Mouse (Mus musculus): ENCODE measurements at regions not wholly inside any gene's neighbourhood (a gene's known extent, or its start where the extent isn't known, plus 50 kb on each side); places are given as distances from the start of the nearest gene placed in this dataset.
"Not testable (repeated sequence)": the region's sequence is repeated elsewhere in the genome, so short reads cannot be mapped to it uniquely, and the experiment has no call there.

DNA sequence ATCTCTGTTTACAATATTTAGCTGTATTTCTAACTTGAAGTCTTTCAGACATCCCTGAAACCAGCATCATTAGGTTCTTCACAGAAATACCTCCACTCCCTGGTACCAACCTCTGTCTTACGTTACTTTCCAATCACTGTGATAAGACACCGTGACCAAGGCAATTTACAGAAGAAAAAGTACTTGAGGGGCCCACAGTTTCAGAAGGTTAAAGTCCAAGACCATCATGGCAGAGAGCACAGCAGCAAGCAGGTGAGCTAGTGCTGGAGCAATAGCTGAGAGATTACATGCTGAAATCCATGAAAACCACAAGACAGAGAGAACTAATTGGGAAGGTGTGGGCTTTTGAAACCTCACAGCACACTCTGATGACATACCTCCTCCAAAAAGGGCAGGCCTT is 84.9 kb upstream of the Tgm3 start:
- no peak overlapping the region for H3K9ac ChIP-seq (ENCODE audit: low read length)
- 88% methylated on average over 2 of the region's 2 CpGs for WGBS
- no peak overlapping the region for H3K4me2 ChIP-seq

DNA sequence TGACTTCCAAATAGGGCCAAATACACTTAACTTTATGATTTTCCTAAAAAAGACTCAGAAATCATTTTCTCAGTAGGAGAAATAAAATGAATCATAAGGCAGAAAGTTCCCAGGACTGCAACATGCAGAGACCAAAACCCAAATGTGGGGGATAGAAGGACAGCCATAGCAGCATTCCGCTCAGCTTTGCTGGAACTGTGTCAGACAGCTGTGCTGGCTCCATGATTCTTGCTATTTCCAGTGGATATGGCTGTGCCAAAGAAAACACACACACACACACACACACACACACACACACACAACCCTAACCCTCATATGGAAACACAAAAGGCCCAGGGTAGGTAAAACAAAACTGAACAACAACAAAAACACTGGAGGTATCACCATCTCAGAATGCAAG is 78.6 kb upstream of the Tgm3 start:
- no peaks in the 10 kb centered on the region for H3K4me1 ChIP-seq (ENCODE audit: control insufficient read depth, insufficient read depth, low read length)
- ATAC-seq (ENCODE audit: low FRiP score), result no peak
- H3K27me3 ChIP-seq (ENCODE audit: control insufficient read depth, insufficient read depth, low read length), result no peaks in the 10 kb centered on the region
- WGBS, result 95% methylated on average over 1 of the region's 1 CpGs
- DNase-seq (ENCODE audit: low spot score, missing footprints), result no peak
- no peak overlapping the region for H3K4me2 ChIP-seq
- H3K9me3 ChIP-seq (ENCODE audit: control insufficient read depth, low read length), result no peaks in the 10 kb centered on the region
- H3K27ac ChIP-seq (ENCODE audit: low read depth, low read length), result no peak overlapping the region
- no peak overlapping the region for H3K9ac ChIP-seq (ENCODE audit: low read length)
- H3K36me3 ChIP-seq (ENCODE audit: control insufficient read depth, insufficient read depth, low read length), result no peaks in the 10 kb centered on the region
- no peak overlapping the region for H3K4me3 ChIP-seq (ENCODE audit: low read depth, low read length)

More for the DNA sequence above, 84.9 kb upstream of the Tgm3 start:
- no peak overlapping the region for H3K27ac ChIP-seq (ENCODE audit: low read depth, low read length)
- no peak overlapping the region for H3K4me3 ChIP-seq (ENCODE audit: low read depth, low read length)
- no peaks in the 10 kb centered on the region for H3K36me3 ChIP-seq (ENCODE audit: control insufficient read depth, insufficient read depth, low read length)
- no peak for DNase-seq (ENCODE audit: low spot score, missing footprints)
- no peaks in the 10 kb centered on the region for H3K9me3 ChIP-seq (ENCODE audit: control insufficient read depth, low read length)
- no peaks in the 10 kb centered on the region for H3K4me1 ChIP-seq (ENCODE audit: control insufficient read depth, insufficient read depth, low read length)
- no peak for ATAC-seq (ENCODE audit: low FRiP score)
- no peaks in the 10 kb centered on the region for H3K27me3 ChIP-seq (ENCODE audit: control insufficient read depth, insufficient read depth, low read length)

DNA sequence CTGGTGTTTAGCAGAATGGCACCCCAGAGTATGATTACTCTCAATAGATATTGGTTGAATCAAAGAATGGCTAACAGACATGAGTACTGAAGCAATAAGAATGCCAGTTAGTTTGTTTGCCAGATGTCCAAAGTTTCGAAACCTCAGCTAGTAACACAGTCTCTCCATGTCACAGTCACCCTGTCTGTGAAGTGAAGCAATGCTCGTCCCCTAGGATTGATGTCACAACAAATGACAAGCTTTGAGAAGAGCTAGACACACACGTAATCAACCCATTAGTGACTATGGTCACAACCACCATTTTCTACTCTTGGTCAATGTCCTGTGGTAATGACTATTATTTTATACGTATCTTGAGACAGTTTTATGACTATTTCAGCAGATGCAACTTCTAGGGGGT is 69.3 kb upstream of the Tgm3 start:
- H3K27ac ChIP-seq (ENCODE audit: low read depth, low read length), result no peak overlapping the region
- no peak overlapping the region for H3K4me3 ChIP-seq (ENCODE audit: low read depth, low read length)
- H3K9ac ChIP-seq (ENCODE audit: low read length), result no peak overlapping the region
- peaks cover 1% of the 10 kb centered on the region; the same call in 1 of the 2 replicates for H3K4me1 ChIP-seq (ENCODE audit: control insufficient read depth, insufficient read depth, low read length)
- H3K36me3 ChIP-seq (ENCODE audit: control insufficient read depth, insufficient read depth, low read length), result no peaks in the 10 kb centered on the region
- 89% methylated on average over 4 of the region's 4 CpGs for WGBS
- no peaks in the 10 kb centered on the region for H3K27me3 ChIP-seq (ENCODE audit: control insufficient read depth, insufficient read depth, low read length)
- no peak overlapping the region for H3K4me2 ChIP-seq
- DNase-seq (ENCODE audit: low spot score, missing footprints) (no peak), ATAC-seq (ENCODE audit: low FRiP score) (no peak)
- H3K9me3 ChIP-seq (ENCODE audit: control insufficient read depth, low read length), result no peaks in the 10 kb centered on the region

DNA sequence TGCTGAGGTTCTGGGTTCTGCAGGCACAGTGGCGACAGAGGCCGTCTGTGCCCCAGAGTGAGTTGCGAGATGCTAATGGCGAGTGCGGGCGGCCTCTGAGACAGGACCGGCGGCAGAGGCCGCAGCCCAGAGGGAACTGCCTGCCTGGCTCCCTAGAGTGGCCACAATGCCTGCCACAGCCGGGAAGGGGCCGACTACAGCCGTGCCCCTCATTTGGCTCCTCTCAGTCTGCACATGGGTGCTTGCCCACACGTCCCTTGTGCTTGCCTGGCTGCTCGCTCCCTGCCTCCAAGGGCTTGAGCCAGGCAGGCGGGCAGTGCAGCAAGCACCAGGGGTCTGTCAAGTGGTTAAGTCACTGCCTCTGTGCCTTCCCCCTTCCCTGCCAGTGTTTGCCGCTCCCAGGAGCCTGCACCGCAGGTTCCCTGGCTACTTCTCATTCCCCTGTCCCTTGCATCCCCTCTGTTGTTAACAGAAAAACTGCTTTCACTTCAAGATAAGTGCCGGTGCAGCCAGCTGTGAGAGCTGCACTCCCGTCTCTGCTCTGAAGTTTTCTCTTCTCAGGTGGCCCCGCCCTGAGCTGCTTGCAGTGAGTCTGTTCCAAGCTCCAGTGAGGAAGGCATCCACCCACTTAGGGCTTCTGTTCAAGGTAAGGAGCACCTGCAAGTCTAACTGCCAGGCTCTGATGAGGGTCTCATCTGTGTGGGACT is 64.1 kb upstream of the Tgm3 start:
- Histone ChIP-seq H3K27me3 (ENCODE audit: control insufficient read depth, insufficient read depth, low read length) (no peaks in the 10 kb centered on the region), H3K36me3 (ENCODE audit: control insufficient read depth, insufficient read depth, low read length) (no peaks in the 10 kb centered on the region), H3K4me2 (peak overlapping the region; percentile 39), H3K9me3 (ENCODE audit: control insufficient read depth, low read length) (no peaks in the 10 kb centered on the region), H3K9ac (ENCODE audit: low read length) (peak overlapping the region; percentile 47), H3K4me3 (ENCODE audit: low read depth, low read length) (peak overlapping the region; percentile 18; the same call in 1 of the 2 replicates), H3K4me1 (ENCODE audit: control insufficient read depth, insufficient read depth, low read length) (peaks cover 3% of the 10 kb centered on the region; the same call in 1 of the 2 replicates), H3K27ac (ENCODE audit: low read depth, low read length) (no peak overlapping the region)
- DNase-seq (ENCODE audit: low spot score, missing footprints), result peak; percentile 89
- ATAC-seq (ENCODE audit: low FRiP score), result no peak
- WGBS, result 33% methylated on average over 20 of the region's 20 CpGs

DNA sequence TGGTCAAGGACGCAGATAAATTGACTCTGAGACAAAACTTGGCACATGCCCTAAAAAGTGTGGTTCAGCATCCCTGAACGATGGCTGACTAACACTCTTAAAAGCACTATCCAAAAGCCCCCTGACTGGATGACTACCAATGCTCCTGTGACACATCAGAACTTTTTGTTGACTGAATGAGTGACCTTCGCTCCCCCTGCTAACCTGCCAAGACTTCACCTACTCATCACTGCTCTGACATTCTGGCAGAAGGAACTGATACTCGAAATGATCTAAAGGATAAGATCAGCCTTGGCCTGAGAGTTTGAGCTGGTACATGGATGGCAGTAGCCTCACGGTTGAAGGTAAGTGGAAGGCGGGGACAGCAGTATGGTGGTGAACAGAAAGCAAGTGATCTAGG is 62.4 kb upstream of the Tgm3 start:
- not testable (repeated sequence) for ATAC-seq (ENCODE audit: low FRiP score)

DNA sequence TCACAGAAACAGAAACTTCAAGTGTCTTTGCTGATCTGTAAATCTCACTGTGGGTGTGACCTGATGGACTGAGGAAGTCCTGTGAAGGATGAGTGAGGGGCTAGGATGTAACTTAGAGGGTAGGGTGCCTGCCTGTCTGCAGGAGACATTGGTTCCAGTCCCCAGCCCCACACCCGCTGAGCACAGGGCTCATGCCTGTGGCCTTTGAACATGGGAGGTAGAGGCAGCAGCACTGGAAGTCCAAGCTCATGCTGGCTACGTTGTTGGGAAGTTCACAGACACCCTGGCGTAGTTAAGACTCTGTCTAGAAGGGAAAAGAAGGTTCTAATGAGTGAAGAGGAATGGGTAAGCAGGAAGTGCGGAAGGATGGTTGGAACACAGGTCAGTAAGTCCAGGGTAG is 59.7 kb upstream of the Tgm3 start:
- Histone ChIP-seq H3K4me1 (ENCODE audit: control insufficient read depth, insufficient read depth, low read length) (peaks cover 3% of the 10 kb centered on the region; the same call in 1 of the 2 replicates), H3K4me2 (no peak overlapping the region), H3K4me3 (ENCODE audit: low read depth, low read length) (no peak overlapping the region), H3K36me3 (ENCODE audit: control insufficient read depth, insufficient read depth, low read length) (no peaks in the 10 kb centered on the region), H3K27ac (ENCODE audit: low read depth, low read length) (no peak overlapping the region), H3K9ac (ENCODE audit: low read length) (no peak overlapping the region), H3K27me3 (ENCODE audit: control insufficient read depth, insufficient read depth, low read length) (no peaks in the 10 kb centered on the region), H3K9me3 (ENCODE audit: control insufficient read depth, low read length) (no peaks in the 10 kb centered on the region)
- WGBS, result 89% methylated on average over 4 of the region's 4 CpGs
- DNase-seq (ENCODE audit: low spot score, missing footprints) (no peak), ATAC-seq (ENCODE audit: low FRiP score) (no peak)

More for the DNA sequence above, 62.4 kb upstream of the Tgm3 start:
- H3K9me3 ChIP-seq (ENCODE audit: control insufficient read depth, low read length); DNase-seq (ENCODE audit: low spot score, missing footprints); H3K4me3 ChIP-seq (ENCODE audit: low read depth, low read length); H3K36me3 ChIP-seq (ENCODE audit: control insufficient read depth, insufficient read depth, low read length); H3K27me3 ChIP-seq (ENCODE audit: control insufficient read depth, insufficient read depth, low read length); H3K27ac ChIP-seq (ENCODE audit: low read depth, low read length); H3K9ac ChIP-seq (ENCODE audit: low read length); H3K4me2 ChIP-seq; H3K4me1 ChIP-seq (ENCODE audit: control insufficient read depth, insufficient read depth, low read length): not testable (repeated sequence)
- 85% methylated on average over 6 of the region's 6 CpGs for WGBS

DNA sequence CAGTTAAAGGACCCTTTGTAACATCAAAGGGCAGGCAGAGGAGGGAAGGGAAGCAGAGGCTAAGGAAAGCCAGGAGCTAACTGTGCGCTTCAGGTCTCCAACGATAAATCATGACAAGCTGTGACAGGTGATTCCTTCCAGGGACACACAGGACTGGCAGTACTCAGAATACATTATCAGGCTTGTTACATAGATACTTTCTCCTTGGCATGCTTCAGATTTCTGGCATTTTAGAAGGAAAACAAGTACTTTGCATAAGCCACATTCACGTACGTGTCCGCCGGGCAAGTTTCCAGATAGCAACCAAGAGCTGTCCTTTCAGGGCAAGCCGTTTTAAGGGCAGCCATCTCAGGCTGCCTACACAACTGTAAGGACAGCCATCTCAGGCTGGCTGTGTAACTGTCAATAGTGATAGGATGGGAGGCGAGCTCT is 56.9 kb upstream of the Tgm3 start:
- no peak overlapping the region for H3K4me3 ChIP-seq (ENCODE audit: low read depth, low read length)
- no peaks in the 10 kb centered on the region for H3K9me3 ChIP-seq (ENCODE audit: control insufficient read depth, low read length)
- no peak overlapping the region for H3K4me2 ChIP-seq
- DNase-seq (ENCODE audit: low spot score, missing footprints) (no peak), ATAC-seq (ENCODE audit: low FRiP score) (no peak)
- WGBS, result 88% methylated on average over 8 of the region's 8 CpGs
- no peak overlapping the region for H3K9ac ChIP-seq (ENCODE audit: low read length)
- no peaks in the 10 kb centered on the region for H3K36me3 ChIP-seq (ENCODE audit: control insufficient read depth, insufficient read depth, low read length)
- no peak overlapping the region for H3K27ac ChIP-seq (ENCODE audit: low read depth, low read length)
- no peaks in the 10 kb centered on the region for H3K27me3 ChIP-seq (ENCODE audit: control insufficient read depth, insufficient read depth, low read length)
- no peaks in the 10 kb centered on the region for H3K4me1 ChIP-seq (ENCODE audit: control insufficient read depth, insufficient read depth, low read length)

DNA sequence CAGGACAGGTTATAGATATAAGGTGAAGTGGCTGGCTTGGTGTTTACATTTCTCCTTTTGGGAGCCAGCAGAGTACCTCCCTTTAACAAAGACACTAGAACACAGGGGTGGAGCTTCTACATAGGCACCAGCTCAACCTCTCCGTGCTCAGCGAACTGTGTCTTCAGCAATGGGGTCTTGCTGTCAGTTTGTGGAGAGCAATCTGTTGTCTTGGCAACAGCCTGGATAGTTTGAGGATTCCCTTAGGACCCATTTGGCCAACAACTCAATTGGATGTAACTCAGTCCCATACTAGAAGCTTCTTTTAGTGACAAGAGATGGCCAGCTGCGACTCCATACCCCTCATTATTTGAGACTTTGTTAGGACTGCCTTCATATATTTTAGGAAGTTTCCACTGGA is 54.0 kb upstream of the Tgm3 start:
- no peaks in the 10 kb centered on the region for H3K4me1 ChIP-seq (ENCODE audit: control insufficient read depth, insufficient read depth, low read length)
- no peaks in the 10 kb centered on the region for H3K9me3 ChIP-seq (ENCODE audit: control insufficient read depth, low read length)
- DNase-seq (ENCODE audit: low spot score, missing footprints) (no peak), ATAC-seq (ENCODE audit: low FRiP score) (no peak)
- H3K4me3 ChIP-seq (ENCODE audit: low read depth, low read length), result no peak overlapping the region
- no peaks in the 10 kb centered on the region for H3K27me3 ChIP-seq (ENCODE audit: control insufficient read depth, insufficient read depth, low read length)
- no peak overlapping the region for H3K27ac ChIP-seq (ENCODE audit: low read depth, low read length)
- 59% methylated on average over 3 of the region's 3 CpGs for WGBS
- no peak overlapping the region for H3K9ac ChIP-seq (ENCODE audit: low read length)
- no peaks in the 10 kb centered on the region for H3K36me3 ChIP-seq (ENCODE audit: control insufficient read depth, insufficient read depth, low read length)
- H3K4me2 ChIP-seq, result no peak overlapping the region

DNA sequence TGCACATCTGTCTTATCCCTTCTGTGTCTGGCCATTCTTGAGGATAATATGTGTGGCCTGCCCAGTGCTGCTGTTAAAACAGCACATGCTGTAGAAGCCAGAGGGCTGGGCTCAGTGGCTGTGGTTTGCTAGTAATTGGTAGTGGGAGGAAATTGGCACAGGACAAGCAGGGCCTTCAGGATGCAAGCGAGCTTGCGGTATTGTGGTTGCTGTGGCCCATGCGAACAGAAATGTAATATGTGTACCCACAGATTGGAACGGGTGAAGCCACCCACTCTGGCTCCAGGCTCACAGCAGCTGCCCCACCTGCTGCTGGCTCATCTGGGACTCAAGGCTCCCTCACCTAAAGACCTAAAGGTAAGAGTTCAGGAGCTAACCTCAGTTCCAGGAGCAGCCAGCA is 51.8 kb upstream of the Tgm3 start:
- Histone ChIP-seq H3K9ac (ENCODE audit: low read length) (no peak overlapping the region), H3K4me1 (ENCODE audit: control insufficient read depth, insufficient read depth, low read length) (no peaks in the 10 kb centered on the region), H3K4me2 (no peak overlapping the region), H3K4me3 (ENCODE audit: low read depth, low read length) (no peak overlapping the region), H3K36me3 (ENCODE audit: control insufficient read depth, insufficient read depth, low read length) (no peaks in the 10 kb centered on the region), H3K27me3 (ENCODE audit: control insufficient read depth, insufficient read depth, low read length) (no peaks in the 10 kb centered on the region), H3K9me3 (ENCODE audit: control insufficient read depth, low read length) (no peaks in the 10 kb centered on the region), H3K27ac (ENCODE audit: low read depth, low read length) (no peak overlapping the region)
- WGBS, result 93% methylated on average over 4 of the region's 4 CpGs
- ATAC-seq (ENCODE audit: low FRiP score), result no peak
- no peak for DNase-seq (ENCODE audit: low spot score, missing footprints)

Data from midbrain, embryonic 11.5 days (tissue).